Mouse (Mus musculus) liver, adult (tissue): ENCODE measurements around the gene Cdk19.

Source experiments
- GATA4 ChIP-seq: IDR thresholded peaks from 2 replicates; pipeline ENCODE4 v1.6.1; 2014; ENCODE audit warnings: mild to moderate bottlenecking, low read length; ENCODE audit not compliant: insufficient replicate concordance

The Cdk19 gene

GRCm38 (mm10) chr10:40419841-40420240, 80.5 kb downstream of the Cdk19 start:
- TF ChIP-seq GATA4 = no peak

DNA sequence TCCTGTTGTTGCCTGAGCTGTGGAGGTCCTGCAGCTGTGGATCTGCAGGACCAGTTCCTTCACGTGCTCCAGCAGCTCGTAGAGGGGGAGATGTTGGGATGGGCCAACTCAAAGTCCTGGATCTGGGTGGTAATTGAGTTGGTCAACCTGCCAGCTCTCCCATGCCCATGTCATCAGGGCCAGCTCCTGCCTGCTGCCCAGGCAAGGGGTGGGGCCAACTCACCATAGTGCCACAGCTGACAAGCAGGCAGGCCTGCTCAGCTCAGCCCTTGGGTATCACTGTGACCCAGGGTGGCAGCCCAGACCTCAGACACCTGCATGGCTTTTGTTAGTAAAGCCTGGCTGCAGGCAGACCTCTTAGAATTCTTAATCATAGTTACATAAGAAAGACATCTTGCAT, 81.3 kb downstream of the Cdk19 start:
- TF ChIP-seq GATA4 = no peak

DNA sequence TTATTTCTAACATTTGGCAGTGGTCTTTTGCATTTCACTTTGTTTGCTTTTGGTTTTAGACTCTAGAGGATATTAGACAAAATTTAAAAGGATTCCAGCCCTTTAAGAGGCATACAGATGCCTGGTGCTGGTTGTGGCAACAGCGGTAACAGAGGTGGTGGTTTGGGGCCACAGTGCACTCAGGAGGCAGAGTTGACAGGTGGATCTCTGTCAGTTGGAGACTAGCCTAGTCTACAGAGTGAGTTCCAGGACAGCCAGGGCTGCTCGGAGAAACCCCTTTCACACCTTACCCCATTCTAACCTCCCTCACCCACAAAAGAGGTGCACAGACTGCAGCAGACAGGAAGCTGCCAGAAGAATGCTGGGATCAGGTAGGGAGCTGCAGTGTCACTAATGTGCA, 82.4 kb downstream of the Cdk19 start:
- TF ChIP-seq GATA4 = no peak

GRCm38 (mm10) chr10:40422696-40423095, 83.3 kb downstream of the Cdk19 start:
- TF ChIP-seq GATA4 = no peak

DNA sequence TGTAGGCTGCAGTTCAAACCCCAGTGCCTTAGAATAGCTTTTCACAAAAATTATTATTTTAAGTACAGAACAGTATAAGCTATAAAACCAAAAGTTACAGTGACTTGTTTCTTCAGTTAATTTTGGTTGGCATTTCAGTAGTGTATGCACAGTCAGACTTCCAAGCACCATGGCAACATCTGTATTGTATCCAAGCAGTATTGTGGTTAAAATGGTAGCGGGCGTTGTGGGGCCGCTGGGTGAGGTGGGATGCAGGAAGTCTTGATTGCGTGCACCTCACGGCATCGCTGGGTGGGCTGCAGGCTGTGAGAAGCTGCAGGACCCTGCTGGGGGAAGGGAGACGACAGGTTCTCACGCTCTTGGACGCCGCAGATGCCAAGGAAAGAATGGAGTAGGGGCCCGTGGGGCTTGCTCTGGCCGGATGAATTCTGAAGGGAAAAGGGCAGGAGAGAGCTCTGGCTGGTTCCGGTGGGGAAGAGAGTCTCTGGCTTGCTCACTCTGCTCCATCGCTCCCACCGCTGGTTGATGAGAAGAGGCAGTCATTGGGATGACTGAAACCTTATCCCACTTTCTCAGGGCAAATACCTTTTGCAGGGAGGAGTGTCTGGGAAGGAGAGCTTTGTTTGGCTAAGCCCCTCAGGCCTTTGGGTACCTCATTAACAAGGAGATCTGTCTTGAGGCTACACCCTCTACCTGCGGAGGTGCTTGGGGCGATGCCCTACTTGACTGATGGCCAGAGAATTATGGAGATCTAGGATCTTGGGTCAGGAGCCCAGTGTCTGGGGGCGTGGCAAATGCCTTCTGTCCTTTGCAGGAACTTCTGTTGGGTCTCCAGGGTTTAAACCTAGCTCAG, 86.1 kb downstream of the Cdk19 start:
- TF ChIP-seq GATA4 = no peak

- no peak for TF ChIP-seq GATA4
These were observed 86.7 kb downstream of the Cdk19 start for GRCm38 (mm10) chr10:40426096-40426450.

DNA sequence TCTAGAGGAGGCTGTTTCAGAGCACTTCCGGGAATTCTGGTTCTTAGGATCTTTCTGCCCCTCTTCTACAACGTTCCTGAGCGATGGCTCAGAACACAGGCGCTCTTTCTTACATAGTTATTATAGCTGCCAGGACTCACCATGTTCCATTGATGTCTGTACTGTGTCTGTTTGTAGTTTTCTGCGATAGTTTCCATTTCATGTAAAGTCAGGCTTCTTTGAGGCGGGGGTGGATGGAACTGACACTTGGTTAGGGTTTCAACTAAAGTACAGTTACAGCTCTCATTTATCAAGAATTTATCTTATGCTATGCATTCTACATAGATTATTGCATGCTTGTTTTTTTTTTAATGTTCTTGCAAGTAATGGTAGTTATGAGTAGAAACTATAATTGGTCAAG, 89.3 kb downstream of the Cdk19 start:
- no peak for TF ChIP-seq GATA4

DNA sequence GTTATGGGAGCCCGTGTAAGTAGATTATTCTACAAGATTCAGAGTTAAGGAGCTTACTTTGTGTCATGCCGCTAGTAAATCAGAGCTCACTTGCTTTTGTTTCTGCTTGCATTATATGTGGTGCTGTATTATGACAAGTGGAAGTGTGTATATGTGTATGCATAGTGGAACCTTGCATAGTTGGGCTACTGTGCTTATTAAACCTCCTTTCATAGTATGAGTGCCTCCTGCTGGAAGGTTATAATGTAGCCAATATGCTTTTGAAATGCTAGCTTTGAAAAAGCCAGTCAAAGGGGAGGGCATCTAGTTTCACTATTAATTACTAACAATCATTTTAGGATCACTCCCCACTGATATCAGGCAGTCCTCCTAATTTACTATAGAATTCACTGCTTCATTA, 89.7 kb downstream of the Cdk19 start:
- no peak for TF ChIP-seq GATA4

DNA sequence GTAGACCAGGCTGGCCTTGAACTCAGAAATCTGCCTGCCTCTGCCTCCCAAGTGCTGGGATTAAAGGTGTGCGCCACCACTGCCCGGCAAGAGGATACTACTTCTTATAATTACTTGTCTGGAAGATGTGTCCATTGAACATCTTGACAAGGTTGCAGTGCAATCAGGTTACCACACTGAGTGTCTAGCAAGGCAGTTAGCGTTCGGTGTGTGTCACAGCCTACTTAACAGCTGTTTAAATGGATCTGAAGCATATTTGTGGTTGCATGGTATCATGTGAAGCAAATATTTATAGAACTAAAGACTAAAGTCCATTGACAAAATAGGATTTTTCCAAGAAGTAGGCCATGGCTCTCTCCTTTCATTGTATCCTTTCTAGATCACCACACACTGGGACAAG, 90.8 kb downstream of the Cdk19 start:
- TF ChIP-seq GATA4 = no peak

GRCm38 (mm10) chr10:40431957-40432356, 92.6 kb downstream of the Cdk19 start:
- no peak for TF ChIP-seq GATA4

GRCm38 (mm10) chr10:40432375-40432774, 93.0 kb downstream of the Cdk19 start:
- no peak for TF ChIP-seq GATA4

DNA sequence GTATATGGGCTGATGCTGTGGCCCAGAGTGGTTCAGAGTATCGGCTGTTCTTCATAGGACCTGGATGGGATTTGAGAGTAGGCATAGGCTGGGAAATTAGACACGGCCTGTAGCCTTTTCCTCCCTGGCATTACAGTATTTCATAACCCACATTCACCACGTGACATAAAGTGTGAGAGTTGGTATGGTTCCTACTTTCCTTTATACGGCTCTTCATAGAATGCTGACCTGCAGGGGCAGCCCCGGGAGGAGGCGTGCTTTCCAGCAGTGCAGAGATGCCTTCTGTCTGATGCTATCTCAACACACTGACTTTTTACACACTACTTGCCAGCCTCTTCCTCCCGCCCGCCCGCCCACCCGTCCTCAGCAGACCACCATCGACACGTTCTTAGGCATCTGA, 96.0 kb downstream of the Cdk19 start:
- TF ChIP-seq GATA4 = no peak

GRCm38 (mm10) chr10:40437117-40437516, 97.8 kb downstream of the Cdk19 start:
- no peak for TF ChIP-seq GATA4

- TF ChIP-seq GATA4 = no peak
These were observed 101.4 kb downstream of the Cdk19 start for GRCm38 (mm10) chr10:40440740-40441139.

DNA sequence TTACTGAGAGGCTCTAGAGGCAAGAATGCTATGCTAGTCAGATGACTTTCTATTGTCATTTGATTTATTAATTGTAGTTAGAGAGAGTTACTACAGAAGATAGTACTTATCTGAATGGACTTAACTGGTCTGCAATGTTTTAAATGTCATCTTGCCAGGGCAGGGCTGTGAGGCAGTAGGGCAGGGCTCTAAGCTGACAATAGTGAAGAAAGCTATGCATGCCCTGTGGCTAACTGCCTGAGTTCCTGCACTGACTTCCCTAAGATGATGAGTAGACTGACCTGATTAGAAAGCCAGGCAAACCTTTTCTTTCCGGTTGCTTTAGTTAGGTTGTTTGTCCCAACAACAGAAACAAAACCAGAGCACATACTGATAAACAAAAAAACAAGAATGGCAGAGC, 102.7 kb downstream of the Cdk19 start:
- TF ChIP-seq GATA4 = no peak

GRCm38 (mm10) chr10:40443371-40443770, 104.0 kb downstream of the Cdk19 start:
- no peak for TF ChIP-seq GATA4

DNA sequence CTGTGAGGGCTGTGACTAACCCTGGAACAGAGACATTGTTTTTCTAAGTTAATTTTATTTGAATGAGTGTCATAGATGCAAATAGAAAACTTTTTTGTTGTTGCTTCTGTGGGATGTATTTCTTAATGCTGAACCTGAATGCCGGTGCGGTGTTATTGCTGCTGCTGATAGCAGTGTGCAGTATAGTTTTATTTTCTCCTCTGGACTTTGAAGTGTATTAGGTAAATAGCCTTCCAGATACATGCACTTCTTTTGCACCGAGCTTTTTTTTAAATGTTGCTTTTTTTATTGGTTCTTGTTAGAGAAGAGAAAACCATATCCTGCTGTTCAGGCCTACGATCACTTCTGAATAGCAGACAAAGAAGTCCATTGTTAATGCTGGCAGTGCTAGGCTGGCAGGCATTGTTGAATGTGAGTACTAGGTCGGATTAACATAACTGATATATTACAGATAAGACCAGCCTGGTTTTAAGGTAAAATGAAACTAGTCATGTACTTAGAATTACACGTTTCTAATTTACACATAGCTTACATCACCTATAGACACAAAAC, 104.5 kb downstream of the Cdk19 start:
- TF ChIP-seq GATA4 = no peak
